Comparison of ENCODE assay signal across 31 mouse cellular contexts in genomic region chr11:53418048-53418447, GRCm38 (mm10). TPM values are rescaled to one million over a fixed set of nuclear protein-coding genes. Genes with fewer than 3 reads are reported as not detected.
"Had no signal": no experiment of that assay in that cellular context is flagged by ENCODE, and none has a peak within 500 bp of the region (broad histone marks: within the 10 kb centered on the region; RNA-seq: fewer than 3 reads in every experiment).

No protein-coding gene starts in this region.

- DNase-seq: kidney, adult 2 months; kidney, postnatal 10 days; kidney, postnatal 36 days; layer of hippocampus, postnatal 36 days; lung, embryonic 14.5 days; retina, postnatal 1 day; right cerebral cortex, postnatal 25 days; thymus, postnatal 25 days had no signal

- H3K27me3 ChIP-seq: kidney, embryonic 15.5 days; liver, embryonic 15.5 days; midbrain, embryonic 12.5 days; midbrain, embryonic 15.5 days; neural tube, embryonic 13.5 days had no signal

- H3K9ac ChIP-seq: kidney, embryonic 15.5 days; liver, embryonic 15.5 days; lung, embryonic 14.5 days; midbrain, embryonic 12.5 days; midbrain, embryonic 15.5 days; neural tube, embryonic 13.5 days had no signal

- H3K4me1 ChIP-seq: kidney, embryonic 15.5 days; liver, embryonic 15.5 days; midbrain, embryonic 12.5 days; midbrain, embryonic 15.5 days; neural tube, embryonic 13.5 days had no signal

- H3K9me3 ChIP-seq: kidney, embryonic 15.5 days; liver, embryonic 15.5 days; midbrain, embryonic 12.5 days; midbrain, embryonic 15.5 days; neural tube, embryonic 13.5 days had no signal

- H3K27ac ChIP-seq: kidney, embryonic 15.5 days; left cerebral cortex, adult 2 months; liver, embryonic 15.5 days; macrophage; midbrain, embryonic 12.5 days; midbrain, embryonic 15.5 days; neural tube, embryonic 13.5 days; stomach, postnatal 0 days had no signal

- H3K4me3 ChIP-seq: kidney, embryonic 15.5 days; left cerebral cortex, adult 2 months; liver, embryonic 15.5 days; midbrain, embryonic 12.5 days; midbrain, embryonic 15.5 days; myocyte; neural tube, embryonic 13.5 days had no signal

- H3K4me2 ChIP-seq: kidney, embryonic 15.5 days; liver, embryonic 15.5 days; lung, embryonic 14.5 days; midbrain, embryonic 12.5 days; midbrain, embryonic 15.5 days; neural tube, embryonic 13.5 days had no signal

- ATAC-seq: hindbrain, embryonic 16.5 days; lung, postnatal 0 days; midbrain, embryonic 15.5 days had no signal

RNA-seq across cellular contexts. Expression of gene Leap2, which starts 4.9 kb away (rescaled TPM):
- total RNA-seq: layer of hippocampus, adult 8-10 months; layer of hippocampus, postnatal 10 days; layer of hippocampus, postnatal 36 days; left cerebral cortex, adult 2 months; left cerebral cortex, postnatal 10 days; left cerebral cortex, postnatal 36 days; megakaryocyte, adult 5-6 weeks; monocyte, adult 5-6 weeks; neutrophil, adult 5-6 weeks had no signal
- polyA plus RNA-seq: kidney, adult 2 months; limb, embryonic 11.5 days; limb, embryonic 14.5 days; lung, embryonic 14.5 days; lung, postnatal 0 days; macrophage; midbrain, embryonic 12.5 days; myocyte; neural tube, embryonic 13.5 days; spleen, adult 2 months; urinary bladder, adult 2 months had no signal

RNA-seq across cellular contexts. Expression of gene Gdf9, which starts 12.8 kb away (rescaled TPM):
- total RNA-seq: monocyte, adult 5-6 weeks; neutrophil, adult 5-6 weeks had no signal

RNA-seq across cellular contexts. Expression of gene Gm10447, which starts 38.9 kb away (rescaled TPM):
- total RNA-seq: left cerebral cortex, postnatal 10 days; monocyte, adult 5-6 weeks; neutrophil, adult 5-6 weeks had no signal
- polyA plus RNA-seq: hindbrain, embryonic 16.5 days; kidney, embryonic 15.5 days; lung, embryonic 14.5 days; lung, postnatal 0 days; macrophage; midbrain, embryonic 12.5 days; midbrain, embryonic 15.5 days; neural tube, embryonic 13.5 days; thymus, postnatal 0 days had no signal

RNA-seq across cellular contexts. Expression of gene Shroom1, which starts 39.0 kb away (rescaled TPM):
- total RNA-seq: monocyte, adult 5-6 weeks; neutrophil, adult 5-6 weeks had no signal
- polyA plus RNA-seq: macrophage had no signal
